Mouse (Mus musculus) lung, embryonic 15.5 days (tissue): ENCODE data around the gene Sept9. TPM values are rescaled to one million over a fixed set of nuclear protein-coding genes. Genes with fewer than 3 reads are reported as not detected.

ENCODE experiments used
- ATAC-seq: fragments of 200-750 bp; cut with Nextera tagmentation; 2 replicates; pipeline ENCODE4 v1.8.0; 2017; ENCODE audit warnings: moderate number of reproducible peaks, borderline replicate concordance; ENCODE audit not compliant: low FRiP score, low TSS enrichment; ENCODE audit errors: extremely low read depth
- H3K27ac ChIP-seq: fragments of 300-500 bp; sonication (generic); 2 replicates; pipeline ENCODE4 v1.5.1; 2015; ENCODE audit warnings: moderate library complexity, mild to moderate bottlenecking, inconsistent platforms
- H3K27me3 ChIP-seq: fragments of 300-500 bp; sonication (generic); 2 replicates; pipeline ENCODE4 v1.6.1; 2015; ENCODE audit warnings: inconsistent platforms
- H3K36me3 ChIP-seq: fragments of 300-500 bp; sonication (generic); 2 replicates; pipeline ENCODE4 v1.6.1; 2015; ENCODE audit warnings: inconsistent platforms
- H3K4me1 ChIP-seq: fragments of 300-500 bp; sonication (generic); 2 replicates; pipeline ENCODE4 v1.6.1; 2015; ENCODE audit warnings: inconsistent platforms
- H3K4me2 ChIP-seq: fragments of 300-500 bp; sonication (generic); 2 replicates; pipeline ENCODE4 v1.6.1; 2015; ENCODE audit warnings: inconsistent platforms, mild to moderate bottlenecking, moderate library complexity
- H3K4me3 ChIP-seq: fragments of 300-500 bp; sonication (generic); 2 replicates; pipeline ENCODE4 v1.5.1; 2015; ENCODE audit warnings: mild to moderate bottlenecking, inconsistent platforms
- H3K9ac ChIP-seq: fragments of 300-500 bp; sonication (generic); 2 replicates; pipeline ENCODE4 v1.6.1; 2015; ENCODE audit warnings: inconsistent platforms
- H3K9me3 ChIP-seq: fragments of 300-500 bp; sonication (generic); 2 replicates; pipeline ENCODE4 v1.6.1; 2016; ENCODE audit warnings: inconsistent platforms
- WGBS: fragments of 180-500 bp; shearing (Covaris S2); methylation state at CpG from one replicate; pipeline ENCODE4 v1.1.7; 2015; 5-methylcytosine and 5-hydroxymethylcytosine counted together
- polyA plus RNA-seq: library from polyadenylated mRNA; unstranded; fragments of >200 nt; fragmentation: Nextera tagmentation; extraction: Ambion mirVana; gene quantifications from 2 replicates; pipeline ENCODE4 v1.2.1, GENCODE M21; 2015

The Sept9 gene
- polyA plus RNA-seq, 1 experiment from 2014 or later = 145 TPM

- Histone ChIP-seq H3K36me3 (peaks cover 45% of the 10 kb centered on the region), H3K4me1 (peaks cover 50% of the 10 kb centered on the region), H3K9ac (no peak overlapping the region), H3K4me3 (no peak overlapping the region), H3K9me3 (no peaks in the 10 kb centered on the region), H3K27me3 (no peaks in the 10 kb centered on the region), H3K27ac (0 out of 2 replicates have a peak overlapping the region, but pooled peaks have one; percentile 42), H3K4me2 (no peak overlapping the region)
- ATAC-seq = no peak
- 75% methylated on average over 11 of the region's 11 CpGs for WGBS
These were observed 151.2 kb downstream of the Sept9 start for GRCm38 (mm10) chr11:117350462-117351222.

- Histone ChIP-seq H3K9ac (no peak overlapping the region), H3K4me3 (no peak overlapping the region), H3K9me3 (no peaks in the 10 kb centered on the region), H3K27me3 (no peaks in the 10 kb centered on the region), H3K4me2 (no peak overlapping the region), H3K4me1 (peaks cover 26% of the 10 kb centered on the region), H3K27ac (no peak overlapping the region), H3K36me3 (peaks cover 69% of the 10 kb centered on the region)
- 88% methylated on average over 11 of the region's 11 CpGs for WGBS
- no peak for ATAC-seq
These were observed 153.7 kb downstream of the Sept9 start for GRCm38 (mm10) chr11:117353126-117353525.

GRCm38 (mm10) chr11:117354107-117354506, 154.6 kb downstream of the Sept9 start:
- peaks cover 20% of the 10 kb centered on the region for H3K4me1 ChIP-seq
- H3K9ac ChIP-seq = no peak overlapping the region
- WGBS = 87% methylated on average over 4 of the region's 4 CpGs
- ATAC-seq = no peak
- peaks cover 75% of the 10 kb centered on the region for H3K36me3 ChIP-seq
- H3K4me3 ChIP-seq = no peak overlapping the region
- no peak overlapping the region for H3K4me2 ChIP-seq
- no peaks in the 10 kb centered on the region for H3K27me3 ChIP-seq
- H3K9me3 ChIP-seq = no peaks in the 10 kb centered on the region
- H3K27ac ChIP-seq = no peak overlapping the region

- Histone ChIP-seq H3K9me3 (no peaks in the 10 kb centered on the region), H3K36me3 (peaks cover 90% of the 10 kb centered on the region), H3K27me3 (no peaks in the 10 kb centered on the region), H3K27ac (no peak overlapping the region), H3K9ac (no peak overlapping the region), H3K4me1 (peaks cover 10% of the 10 kb centered on the region; the same call in 1 of the 2 replicates), H3K4me2 (no peak overlapping the region), H3K4me3 (no peak overlapping the region)
- ATAC-seq = no peak
- 60% methylated on average over 3 of the region's 3 CpGs for WGBS
These were observed 157.5 kb downstream of the Sept9 start for GRCm38 (mm10) chr11:117356937-117357336.

- peak; percentile 53; the same call in 1 of the 2 replicates for ATAC-seq
- Histone ChIP-seq H3K9ac (no peak overlapping the region), H3K4me2 (no peak overlapping the region), H3K4me3 (no peak overlapping the region), H3K27me3 (no peaks in the 10 kb centered on the region), H3K4me1 (peaks cover 10% of the 10 kb centered on the region; the same call in 1 of the 2 replicates), H3K9me3 (no peaks in the 10 kb centered on the region), H3K36me3 (peaks cover 90% of the 10 kb centered on the region), H3K27ac (no peak overlapping the region)
- 39% methylated on average over 8 of the region's 8 CpGs for WGBS
These were observed 158.6 kb downstream of the Sept9 start for GRCm38 (mm10) chr11:117357916-117358639.

GRCm38 (mm10) chr11:117359161-117359560, 159.7 kb downstream of the Sept9 start:
- Histone ChIP-seq H3K36me3 (peaks cover 82% of the 10 kb centered on the region), H3K4me1 (peaks cover 10% of the 10 kb centered on the region; the same call in 1 of the 2 replicates), H3K9me3 (no peaks in the 10 kb centered on the region), H3K4me2 (no peak overlapping the region), H3K27ac (no peak overlapping the region), H3K4me3 (no peak overlapping the region), H3K9ac (no peak overlapping the region), H3K27me3 (no peaks in the 10 kb centered on the region)
- 60% methylated on average over 10 of the region's 10 CpGs for WGBS
- no peak for ATAC-seq

- H3K36me3 ChIP-seq = peaks cover 75% of the 10 kb centered on the region
- WGBS = 64% methylated on average over 5 of the region's 5 CpGs
- no peak overlapping the region for H3K4me2 ChIP-seq
- H3K4me1 ChIP-seq = peaks cover 10% of the 10 kb centered on the region; the same call in 1 of the 2 replicates
- peak overlapping the region; percentile 41; the same call in 1 of the 2 replicates for H3K27ac ChIP-seq
- no peak for ATAC-seq
- H3K4me3 ChIP-seq = no peak overlapping the region
- no peak overlapping the region for H3K9ac ChIP-seq
- H3K9me3 ChIP-seq = no peaks in the 10 kb centered on the region
- H3K27me3 ChIP-seq = no peaks in the 10 kb centered on the region
These were observed 160.4 kb downstream of the Sept9 start for GRCm38 (mm10) chr11:117359870-117360269.

- Histone ChIP-seq H3K27ac (no peak overlapping the region), H3K27me3 (no peaks in the 10 kb centered on the region), H3K36me3 (peaks cover 68% of the 10 kb centered on the region), H3K9ac (no peak overlapping the region), H3K4me3 (no peak overlapping the region), H3K9me3 (no peaks in the 10 kb centered on the region), H3K4me1 (peaks cover 10% of the 10 kb centered on the region; the same call in 1 of the 2 replicates), H3K4me2 (no peak overlapping the region)
- no peak for ATAC-seq
- WGBS = 72% methylated on average over 7 of the region's 7 CpGs
These were observed 161.1 kb downstream of the Sept9 start for GRCm38 (mm10) chr11:117360561-117360960.

- Histone ChIP-seq H3K4me3 (no peak overlapping the region), H3K4me1 (peaks cover 10% of the 10 kb centered on the region; the same call in 1 of the 2 replicates), H3K4me2 (no peak overlapping the region), H3K27ac (no peak overlapping the region), H3K9ac (no peak overlapping the region), H3K9me3 (no peaks in the 10 kb centered on the region), H3K36me3 (peaks cover 50% of the 10 kb centered on the region), H3K27me3 (no peaks in the 10 kb centered on the region)
- ATAC-seq = no peak
- WGBS = 87% methylated on average over 2 of the region's 2 CpGs
These were observed 162.8 kb downstream of the Sept9 start for GRCm38 (mm10) chr11:117362307-117362706.

- ATAC-seq = no peak
- H3K9me3 ChIP-seq = no peaks in the 10 kb centered on the region
- 64% methylated on average over 3 of the region's 3 CpGs for WGBS
- no peak overlapping the region for H3K9ac ChIP-seq
- peaks cover 37% of the 10 kb centered on the region for H3K36me3 ChIP-seq
- H3K27ac ChIP-seq = no peak overlapping the region
- H3K4me1 ChIP-seq = peaks cover 9% of the 10 kb centered on the region; the same call in 1 of the 2 replicates
- H3K27me3 ChIP-seq = no peaks in the 10 kb centered on the region
- no peak overlapping the region for H3K4me2 ChIP-seq
- H3K4me3 ChIP-seq = no peak overlapping the region
These were observed 164.5 kb downstream of the Sept9 start for GRCm38 (mm10) chr11:117363918-117364317.

GRCm38 (mm10) chr11:117366426-117366825, 167.0 kb downstream of the Sept9 start:
- Histone ChIP-seq H3K36me3 (peaks cover 19% of the 10 kb centered on the region), H3K9ac (no peak overlapping the region), H3K4me3 (no peak overlapping the region), H3K27ac (no peak overlapping the region), H3K9me3 (no peaks in the 10 kb centered on the region), H3K4me2 (no peak overlapping the region), H3K27me3 (no peaks in the 10 kb centered on the region), H3K4me1 (peaks cover 8% of the 10 kb centered on the region)
- 11% methylated on average over 3 of the region's 3 CpGs for WGBS
- no peak for ATAC-seq

GRCm38 (mm10) chr11:117366861-117367357, 167.4 kb downstream of the Sept9 start:
- no peak for ATAC-seq
- Histone ChIP-seq H3K4me1 (peaks cover 8% of the 10 kb centered on the region), H3K9ac (no peak overlapping the region), H3K27ac (no peak overlapping the region), H3K27me3 (no peaks in the 10 kb centered on the region), H3K4me3 (no peak overlapping the region), H3K9me3 (no peaks in the 10 kb centered on the region), H3K36me3 (peaks cover 14% of the 10 kb centered on the region), H3K4me2 (no peak overlapping the region)
- WGBS = 78% methylated on average over 7 of the region's 7 CpGs
